Mouse (Mus musculus) embryonic fibroblast, embryonic 13.5 days (primary cell): ENCODE results near the gene Mnx1. TPM values are rescaled to one million over a fixed set of nuclear protein-coding genes. Genes with fewer than 3 reads are reported as not detected.
"Not testable (repeated sequence)": the region's sequence is repeated elsewhere in the genome, so short reads cannot be mapped to it uniquely, and the experiment has no call there.

Source experiments
- H3K27ac ChIP-seq: 2 replicates; pipeline ENCODE4 v1.5.1; 2012; ENCODE audit warnings: low read length, control low read depth, inconsistent platforms; ENCODE audit not compliant: insufficient read depth
- H3K4me1 ChIP-seq: 2 replicates; pipeline ENCODE4 v1.6.1; 2011; ENCODE audit warnings: low read length; ENCODE audit not compliant: control insufficient read depth, insufficient read depth
- H3K4me3 ChIP-seq: 2 replicates; pipeline ENCODE4 v1.5.1; 2011; ENCODE audit warnings: mild to moderate bottlenecking, control low read depth, low read length; ENCODE audit not compliant: insufficient read depth
- CTCF ChIP-seq: IDR thresholded peaks from 2 replicates; pipeline ENCODE4 v1.5.1; 2011; ENCODE audit warnings: mild to moderate bottlenecking, control low read depth, low read length, moderate library complexity, borderline replicate concordance; ENCODE audit not compliant: insufficient read depth
- POLR2A ChIP-seq: IDR thresholded peaks from 2 replicates; pipeline ENCODE4 v1.6.1; 2011; ENCODE audit warnings: low read depth, mild to moderate bottlenecking, control low read depth, low read length, moderate library complexity
- polyA plus RNA-seq: library from polyadenylated mRNA; stranded (reverse); fragments of >200 nt; gene quantifications from 2 replicates; pipeline ENCODE4 v1.2.4, GENCODE M21; 2011; ENCODE audit warnings: low read depth; ENCODE audit not compliant: missing spikeins, insufficient read length

Gene Mnx1
- polyA plus RNA-seq, 1 experiment, result not detected

DNA sequence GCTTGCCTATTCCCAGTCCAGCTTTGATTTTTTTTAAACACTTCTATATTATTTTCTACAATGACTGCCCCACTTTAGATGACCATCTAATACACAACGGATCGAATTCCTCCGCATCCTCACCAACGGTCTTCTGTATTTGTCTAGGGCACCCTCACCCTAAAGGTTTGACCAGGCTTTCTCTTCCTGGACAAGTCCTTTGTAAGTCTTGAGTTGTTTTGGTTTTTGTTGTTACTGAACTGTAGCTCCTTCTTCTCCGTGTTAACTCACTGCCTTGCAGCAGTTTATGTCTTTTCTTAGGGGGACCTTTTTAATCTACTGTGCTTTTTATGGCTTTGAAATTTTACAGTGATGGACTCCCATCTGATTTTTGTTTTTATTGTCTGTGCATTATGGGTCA lies 8.0 kb downstream of the Mnx1 start:
- H3K27ac ChIP-seq, result no peak overlapping the region
- H3K4me3 ChIP-seq, result no peak overlapping the region
- TF ChIP-seq POLR2A, result no peak
- TF ChIP-seq CTCF, result no peak
- no peaks in the 10 kb centered on the region for H3K4me1 ChIP-seq

DNA sequence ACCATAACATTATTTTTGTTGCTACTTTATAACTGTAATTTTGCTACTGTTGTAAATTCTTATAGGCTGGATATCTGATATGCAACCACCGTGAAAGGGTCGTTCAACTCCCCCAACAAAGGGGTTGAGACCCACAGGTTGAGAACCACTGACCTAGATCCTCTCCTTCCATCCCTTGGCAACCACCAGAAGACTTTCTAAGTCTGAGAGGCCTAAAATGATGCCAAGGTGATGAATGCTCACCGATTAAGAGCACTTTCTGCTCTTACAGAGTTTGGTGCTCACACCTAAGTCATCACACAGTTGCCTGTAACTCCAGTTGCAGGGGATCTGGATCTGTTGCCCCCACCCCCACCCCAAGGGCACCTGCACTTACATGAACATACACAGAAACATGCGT lies 8.8 kb downstream of the Mnx1 start:
- no peaks in the 10 kb centered on the region for H3K4me1 ChIP-seq
- no peak overlapping the region for H3K4me3 ChIP-seq
- TF ChIP-seq CTCF (no peak), POLR2A (no peak)
- H3K27ac ChIP-seq, result no peak overlapping the region

DNA sequence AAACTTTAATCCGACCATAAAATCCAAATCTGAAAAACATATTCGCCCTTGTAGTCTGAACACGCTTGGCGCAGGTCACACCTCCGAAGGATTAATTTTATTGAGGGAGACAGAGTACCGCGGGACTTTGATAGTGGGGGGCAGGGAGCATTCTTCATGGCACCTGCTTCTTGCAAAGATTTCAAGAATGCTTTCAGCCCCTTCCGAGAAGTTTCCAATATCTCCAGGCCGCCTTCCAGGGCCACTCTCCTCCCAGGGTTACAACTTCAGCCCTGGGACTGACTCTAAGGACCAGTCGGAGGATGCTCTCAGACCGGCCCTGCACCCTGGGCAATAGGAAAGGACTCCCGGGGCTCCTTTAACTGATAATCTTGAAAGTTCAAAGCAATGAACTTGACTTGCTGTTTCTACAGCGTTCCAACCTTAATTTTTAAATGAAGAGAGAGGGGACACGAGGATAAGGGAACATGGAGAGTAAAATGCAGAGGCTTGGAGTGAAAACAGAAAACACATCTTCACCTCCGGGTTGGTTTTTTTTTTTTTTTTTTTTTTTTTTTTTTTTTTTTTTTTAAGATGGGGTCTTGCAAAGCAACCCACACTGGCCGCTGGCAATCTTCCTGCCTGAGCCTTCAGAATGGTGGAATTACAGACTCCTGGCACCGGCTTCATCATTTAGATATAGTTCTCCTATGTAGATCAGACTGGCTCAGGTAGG lies 9.8 kb downstream of the Mnx1 start:
- no peak for TF ChIP-seq CTCF
- TF ChIP-seq POLR2A, result no peak
- Histone ChIP-seq H3K27ac (no peak overlapping the region), H3K4me1 (no peaks in the 10 kb centered on the region), H3K4me3 (peak overlapping the region; percentile 37)

GRCm38 (mm10) chr5:29467489-29468350 lies 10.6 kb downstream of the Mnx1 start:
- peak overlapping the region; percentile 37 for H3K4me3 ChIP-seq
- no peak overlapping the region for H3K27ac ChIP-seq
- no peak for TF ChIP-seq CTCF
- TF ChIP-seq POLR2A, result no peak
- H3K4me1 ChIP-seq, result no peaks in the 10 kb centered on the region

DNA sequence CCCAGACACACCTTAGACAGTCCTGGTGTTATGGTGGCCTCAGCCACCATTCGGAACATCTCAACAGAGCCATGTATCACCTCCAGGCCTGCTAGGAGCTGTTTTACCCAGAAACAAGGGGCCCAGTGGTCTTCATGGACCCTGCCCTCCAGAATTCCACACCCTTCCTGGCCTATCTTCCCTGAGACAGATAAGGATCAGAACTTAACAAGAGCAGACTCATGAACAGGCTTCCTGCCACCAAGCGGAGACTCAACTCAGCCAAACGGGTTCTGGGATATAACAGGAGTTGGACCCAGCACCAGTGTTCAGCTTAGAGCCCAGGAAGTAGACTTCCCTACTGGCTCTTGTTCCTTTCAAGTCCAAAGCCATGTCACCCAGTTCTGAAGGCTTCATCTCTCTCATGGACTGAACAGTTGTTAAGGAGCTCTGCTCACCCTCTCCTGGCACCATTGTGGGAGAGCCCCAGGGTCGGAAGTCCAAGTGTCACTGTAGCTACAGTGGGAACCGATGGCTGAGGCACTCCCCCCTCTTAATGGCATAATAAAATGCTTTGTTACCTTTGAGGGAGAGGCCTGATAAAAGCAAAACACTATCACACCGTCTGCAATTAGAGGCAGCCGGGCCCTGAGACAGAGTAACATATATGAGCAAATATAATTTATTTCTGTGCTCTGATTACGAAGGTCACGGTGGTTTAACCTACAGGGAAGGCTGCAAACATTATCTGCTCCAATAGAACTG lies 15.2 kb downstream of the Mnx1 start:
- no peak overlapping the region for H3K27ac ChIP-seq
- TF ChIP-seq CTCF (no peak), POLR2A (no peak)
- H3K4me3 ChIP-seq, result no peak overlapping the region
- no peaks in the 10 kb centered on the region for H3K4me1 ChIP-seq

DNA sequence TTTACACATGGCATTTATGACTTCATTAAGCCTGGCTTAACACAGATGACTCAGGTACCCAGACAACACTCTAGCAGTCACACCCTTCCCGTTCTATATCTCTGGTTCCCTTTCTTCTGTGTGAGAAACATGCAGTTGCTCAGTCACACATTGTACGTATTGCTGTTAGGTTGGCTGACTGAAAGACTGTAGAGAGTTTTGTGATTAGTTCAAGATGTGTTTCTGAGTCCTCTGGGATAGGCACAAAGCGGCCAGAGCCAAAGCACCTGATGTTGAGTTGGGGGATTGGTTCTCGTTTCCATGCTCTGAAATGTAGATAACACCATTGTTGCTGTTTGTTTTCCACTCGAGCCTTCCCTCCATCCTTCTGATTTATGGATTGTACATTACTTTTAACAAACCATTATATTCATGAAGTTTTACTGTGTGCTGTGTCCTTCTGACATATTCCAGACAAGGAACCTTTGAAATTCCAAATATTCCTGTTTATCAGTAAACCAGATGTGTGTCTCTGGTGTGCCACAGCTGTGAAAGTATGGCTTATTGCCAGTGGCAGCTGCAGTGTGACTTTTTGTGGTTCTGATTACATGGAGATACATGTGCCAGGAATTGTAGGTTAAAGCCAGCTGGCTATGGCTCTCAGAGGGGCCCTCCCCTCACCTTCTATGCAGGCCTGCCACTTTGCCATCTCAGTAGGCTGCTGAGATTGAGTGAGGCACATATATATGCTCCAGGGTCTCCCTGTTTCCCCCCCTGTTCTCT lies 21.2 kb downstream of the Mnx1 start:
- Histone ChIP-seq H3K27ac (no peak overlapping the region), H3K4me1 (no peaks in the 10 kb centered on the region), H3K4me3 (no peak overlapping the region)
- TF ChIP-seq CTCF (no peak), POLR2A (no peak)

DNA sequence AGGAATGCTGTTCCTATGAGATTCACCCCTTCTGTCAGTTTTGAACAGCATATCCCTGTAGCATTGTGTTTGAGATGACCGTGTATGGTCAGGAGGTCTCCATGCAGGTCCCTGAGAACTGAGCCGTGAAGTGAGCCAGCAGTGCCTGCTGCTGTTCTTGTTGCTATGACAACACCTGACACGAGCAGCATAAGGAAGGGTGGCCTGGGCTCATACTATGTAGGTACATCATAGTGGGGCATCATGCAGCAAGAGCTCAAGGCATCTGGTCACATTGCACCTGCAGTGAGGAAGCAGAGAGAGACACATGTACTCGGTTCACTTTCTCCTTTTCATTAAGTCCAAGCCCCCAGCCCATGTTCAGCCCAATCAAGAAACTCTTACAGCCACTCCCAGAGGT lies 25.9 kb downstream of the Mnx1 start:
- TF ChIP-seq CTCF, result no peak
- no peak for TF ChIP-seq POLR2A

GRCm38 (mm10) chr5:29445275-29445674 lies 33.0 kb downstream of the Mnx1 start:
- H3K4me1 ChIP-seq, result no peaks in the 10 kb centered on the region

More for the DNA sequence above, 25.9 kb downstream of the Mnx1 start:
- Histone ChIP-seq H3K4me1 (no peaks in the 10 kb centered on the region), H3K4me3 (no peak overlapping the region), H3K27ac (no peak overlapping the region)

GRCm38 (mm10) chr5:29436728-29437127 lies 41.5 kb downstream of the Mnx1 start:
- H3K27ac ChIP-seq, H3K4me3 ChIP-seq, H3K4me1 ChIP-seq: not testable (repeated sequence)

More at GRCm38 (mm10) chr5:29445275-29445674, 33.0 kb downstream of the Mnx1 start:
- Histone ChIP-seq H3K27ac (no peak overlapping the region), H3K4me3 (no peak overlapping the region)
- TF ChIP-seq CTCF (no peak), POLR2A (no peak)
